Mouse (Mus musculus): Measurements from ENCODE around the gene Adcy9.

Gene Adcy9

GRCm38 (mm10) chr16:4418776-4419545 lies 1.3 kb downstream of the Adcy9 start:
- DNase-seq (ENCODE audit: low spot score in 2 of 2) = no peak

DNA sequence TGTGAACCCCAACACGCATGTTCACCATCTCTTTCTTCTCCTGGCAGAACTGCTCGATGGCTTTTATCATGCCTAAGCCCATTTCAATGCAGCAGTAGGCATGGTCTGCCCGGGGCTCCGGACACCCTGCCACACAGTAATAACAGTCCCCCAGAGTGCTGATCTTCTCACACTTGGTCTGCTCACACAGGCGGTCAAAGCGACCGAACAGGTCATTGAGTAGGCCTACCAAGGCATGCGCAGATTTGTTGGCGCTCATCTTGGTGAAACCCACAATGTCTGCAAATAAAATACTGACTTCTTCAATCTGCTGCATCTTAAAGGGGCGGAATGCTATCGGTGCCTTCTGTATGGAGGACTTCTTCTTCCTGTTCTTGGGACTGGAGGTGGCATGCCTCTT lies 2.2 kb downstream of the Adcy9 start:
- DNase-seq (ENCODE audit: low spot score in 2 of 2) = no peak

DNA sequence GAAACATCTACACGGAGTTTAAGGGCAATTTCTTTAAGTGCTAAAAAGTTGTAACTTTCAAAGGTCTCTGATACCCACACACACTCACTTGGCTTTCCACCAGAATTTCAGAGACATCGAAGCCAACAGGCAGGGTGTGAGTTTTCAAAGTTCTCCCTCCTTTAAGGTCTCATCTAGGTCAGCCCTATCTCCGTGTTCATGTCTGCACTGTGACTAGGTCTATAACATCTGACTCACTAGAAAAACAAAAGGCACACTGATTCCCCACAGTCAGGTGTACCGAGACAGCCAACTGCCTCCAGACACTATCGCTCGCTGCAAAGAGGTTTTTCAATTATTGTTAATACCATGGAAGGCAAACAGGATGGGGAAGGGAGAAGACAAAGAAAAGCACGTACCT lies 2.8 kb downstream of the Adcy9 start:
- no peak for DNase-seq (ENCODE audit: low spot score in 2 of 2)

- no peak for DNase-seq (ENCODE audit: low spot score in 2 of 2)
These were observed 5.3 kb downstream of the Adcy9 start for GRCm38 (mm10) chr16:4414881-4415585.

GRCm38 (mm10) chr16:4413988-4414880 lies 6.1 kb downstream of the Adcy9 start:
- no peak for DNase-seq (ENCODE audit: low spot score in 2 of 2)

GRCm38 (mm10) chr16:4413301-4413700 lies 7.0 kb downstream of the Adcy9 start:
- no peak for DNase-seq (ENCODE audit: low spot score in 2 of 2)

GRCm38 (mm10) chr16:4412298-4412697 lies 8.0 kb downstream of the Adcy9 start:
- DNase-seq (ENCODE audit: low spot score in 2 of 2) = no peak

DNA sequence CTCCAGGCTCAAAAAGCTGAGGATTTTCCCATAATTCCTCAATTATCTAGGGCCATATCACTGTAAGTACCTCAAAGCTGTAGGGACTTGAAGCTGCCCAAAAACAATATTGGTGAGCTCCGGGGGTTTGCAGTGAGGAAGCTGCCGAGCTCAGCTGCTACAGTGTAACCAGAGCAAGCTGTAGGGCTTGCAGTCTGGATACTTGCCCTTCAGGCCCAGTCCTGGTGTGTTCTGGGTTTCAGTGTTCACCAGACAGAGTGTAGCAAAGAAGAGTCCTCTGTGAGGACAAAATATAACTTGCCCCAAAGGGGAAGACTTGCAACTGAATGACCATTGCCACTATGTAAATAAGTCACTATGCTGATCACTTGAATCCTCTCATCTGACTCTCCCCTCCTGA lies 9.0 kb downstream of the Adcy9 start:
- DNase-seq (ENCODE audit: low spot score in 2 of 2) = no peak

GRCm38 (mm10) chr16:4407536-4407935 lies 12.8 kb downstream of the Adcy9 start:
- no peak for DNase-seq (ENCODE audit: low spot score in 2 of 2)

DNA sequence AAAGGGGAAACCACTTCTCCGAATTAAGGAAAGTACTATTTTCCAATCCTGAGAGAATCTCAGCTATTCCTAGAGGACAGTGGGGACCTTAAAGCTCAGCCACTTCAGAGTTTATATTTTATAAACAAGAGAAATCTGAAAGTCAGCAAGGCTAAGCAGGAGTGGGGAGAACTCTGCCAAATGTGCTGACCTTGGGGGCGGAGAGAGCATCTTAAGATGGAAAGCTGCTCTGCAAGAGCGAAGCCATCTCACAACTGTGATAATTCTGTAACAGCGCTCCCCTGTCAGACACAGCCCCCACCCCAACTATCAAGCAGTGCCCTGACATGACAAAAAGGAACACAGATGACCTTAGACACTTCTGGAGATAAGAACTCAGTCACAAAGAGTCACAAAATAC lies 13.6 kb downstream of the Adcy9 start:
- DNase-seq (ENCODE audit: low spot score in 2 of 2) = no peak

GRCm38 (mm10) chr16:4406047-4406586 lies 14.2 kb downstream of the Adcy9 start:
- DNase-seq (ENCODE audit: low spot score in 2 of 2) = no peak

DNA sequence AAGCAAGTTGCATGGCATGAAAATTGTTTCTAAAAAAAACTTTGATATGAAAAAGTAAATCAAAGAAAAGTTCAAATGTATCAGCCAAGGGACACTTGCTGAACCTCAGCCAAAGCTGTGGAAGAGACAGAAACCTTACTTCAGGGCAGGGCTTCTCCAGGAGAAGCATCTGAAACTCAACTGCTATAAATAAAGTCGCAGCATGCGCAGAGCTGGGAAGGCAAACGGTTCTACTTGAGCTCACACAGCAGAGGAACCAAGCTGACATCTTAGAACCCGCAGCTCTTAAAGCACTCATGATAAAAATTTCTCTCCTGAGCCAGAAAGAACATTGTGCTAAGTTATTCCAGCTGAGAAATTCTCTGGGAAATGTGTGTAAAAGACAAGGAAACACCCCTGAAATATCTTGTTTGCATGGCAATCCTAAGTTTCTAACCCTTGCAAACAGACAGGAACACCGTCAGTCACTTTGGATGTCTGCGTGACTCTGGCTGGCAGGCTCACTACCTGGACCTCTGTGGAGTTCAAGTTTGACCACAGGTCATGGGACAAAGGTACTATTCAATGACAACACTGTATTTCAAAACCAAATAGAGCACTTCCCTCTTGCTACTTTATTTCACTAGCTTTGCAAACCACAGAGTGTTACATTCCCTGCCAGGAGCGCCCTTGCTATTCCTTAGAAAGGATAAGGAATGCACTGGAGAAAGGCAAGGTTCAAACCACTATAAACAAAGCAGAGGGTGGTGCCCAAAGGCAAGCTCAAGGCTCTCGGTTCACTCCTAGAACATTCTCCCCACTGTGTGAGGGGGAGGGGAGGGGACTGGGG lies 15.2 kb downstream of the Adcy9 start:
- DNase-seq (ENCODE audit: low spot score in 2 of 2) = no peak

- DNase-seq (ENCODE audit: low spot score in 2 of 2) = no peak
These were observed 19.2 kb downstream of the Adcy9 start for GRCm38 (mm10) chr16:4401109-4401508.

DNA sequence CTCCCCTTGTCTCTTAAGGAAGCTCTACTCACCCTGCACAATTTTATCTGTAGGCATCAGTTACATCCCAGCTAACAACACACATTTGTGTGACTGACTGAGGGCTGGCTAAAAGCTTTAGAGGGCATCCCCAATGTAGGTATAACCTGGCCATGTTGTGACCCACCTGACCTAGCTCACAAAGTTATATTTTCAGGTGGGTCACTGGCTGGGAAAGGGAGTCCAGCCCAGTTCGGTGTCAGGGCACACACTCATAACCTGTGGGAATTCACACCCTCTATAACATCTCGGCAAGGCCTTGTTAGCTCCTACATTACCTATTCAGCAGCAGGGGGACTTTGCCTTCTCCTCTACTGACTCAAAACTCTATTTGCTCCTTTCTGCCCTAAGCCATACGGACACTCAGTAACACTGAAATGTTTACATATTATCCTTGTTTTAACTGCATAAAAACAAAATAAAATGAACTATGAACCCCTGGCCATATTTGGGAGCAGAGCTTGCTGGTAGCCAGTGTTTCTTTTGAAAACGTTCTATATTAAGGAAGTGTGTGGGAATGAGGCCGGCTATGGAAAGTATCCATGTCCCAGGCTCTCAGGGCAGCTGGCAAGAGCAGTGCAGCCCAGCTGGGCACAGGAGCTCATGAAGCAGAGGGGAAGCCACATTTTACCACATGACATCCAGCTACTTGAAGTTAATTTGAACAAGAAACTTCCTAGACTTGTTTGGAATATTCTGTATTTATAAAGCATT lies 20.7 kb downstream of the Adcy9 start:
- DNase-seq (ENCODE audit: low spot score in 2 of 2) = no peak

DNA sequence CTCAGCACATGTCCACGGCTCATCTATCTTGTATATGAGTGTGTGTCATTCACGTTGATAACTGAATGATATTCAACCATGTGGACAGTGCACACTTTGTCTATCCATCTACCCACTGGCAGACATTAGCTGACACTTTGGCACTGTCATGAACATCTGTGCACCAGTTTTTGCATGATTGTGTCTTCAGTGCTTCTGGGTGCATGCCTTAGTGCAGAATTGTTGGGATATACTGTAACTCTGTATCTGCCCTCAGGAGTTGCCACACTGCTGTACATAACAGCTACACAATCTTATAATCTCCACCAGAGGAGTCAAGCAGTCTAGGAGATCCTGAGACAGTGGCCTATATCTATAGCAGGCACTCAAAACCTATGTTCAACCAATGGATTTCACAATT lies 21.5 kb downstream of the Adcy9 start:
- no peak for DNase-seq (ENCODE audit: low spot score in 2 of 2)

GRCm38 (mm10) chr16:4397636-4398035 lies 22.7 kb downstream of the Adcy9 start:
- no peak for DNase-seq (ENCODE audit: low spot score in 2 of 2)

- no peak for DNase-seq (ENCODE audit: low spot score in 2 of 2)
These were observed 24.5 kb downstream of the Adcy9 start for GRCm38 (mm10) chr16:4395687-4396341.

DNA sequence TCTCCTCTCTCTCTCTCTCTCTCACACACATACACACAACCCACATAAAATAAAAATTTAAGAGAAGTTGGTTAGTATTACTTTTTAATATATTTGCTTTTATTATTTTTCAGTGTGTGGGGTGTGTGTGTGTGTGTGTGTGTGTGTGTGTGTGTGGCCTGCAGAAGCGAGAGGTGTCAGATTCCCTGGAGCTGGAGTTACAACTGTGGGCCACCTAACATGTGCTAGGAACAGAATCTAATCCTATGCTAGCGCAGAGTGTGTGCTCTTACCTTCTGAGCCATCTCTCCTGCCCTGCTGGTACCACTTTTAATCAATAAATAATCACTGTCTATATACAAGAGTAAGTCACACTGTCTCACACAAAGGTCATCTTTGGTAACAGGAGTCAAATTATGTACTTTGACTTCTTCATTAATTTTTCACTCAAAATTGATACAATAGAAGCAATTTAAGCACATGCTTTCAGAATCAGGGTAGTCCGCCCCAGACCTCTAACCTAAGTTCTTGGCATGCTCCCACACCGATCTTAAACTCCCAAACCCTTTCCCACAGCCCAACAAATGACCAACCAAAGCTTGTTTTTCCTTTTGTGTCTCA lies 25.2 kb downstream of the Adcy9 start:
- DNase-seq (ENCODE audit: low spot score in 2 of 2) = no peak

- DNase-seq (ENCODE audit: low spot score in 2 of 2) = no peak
These were observed 36.7 kb downstream of the Adcy9 start for GRCm38 (mm10) chr16:4383473-4384038.
